In the genomic region with DNA sequence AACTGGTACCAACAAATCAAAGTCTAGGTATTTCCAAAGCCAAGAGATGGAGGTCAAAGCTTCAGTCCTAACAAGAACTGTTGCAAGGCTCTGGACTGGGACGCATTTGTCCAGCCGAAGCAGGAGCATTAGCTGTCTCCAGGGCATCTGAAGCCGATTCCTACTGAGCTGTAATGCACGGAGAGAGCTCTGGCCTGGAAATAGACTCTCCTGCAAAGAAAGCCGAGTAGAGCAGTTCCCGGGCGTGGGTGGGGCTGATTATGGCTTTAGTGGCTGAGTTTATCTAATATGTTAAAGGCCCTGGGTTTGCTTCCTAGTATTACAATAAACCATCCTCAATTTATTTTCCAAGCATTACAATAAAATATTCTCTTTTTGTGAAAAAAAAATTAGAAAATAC, we compare ENCODE assay signal across 25 mouse cellular contexts. TPM values are rescaled to one million over a fixed set of nuclear protein-coding genes. Genes with fewer than 3 reads are reported as not detected.
DNase-seq lines count a peak whose midpoint lies in the region; ATAC-seq lines count a peak whose summit lies in the region.
"Had no signal": no experiment of that assay in that cellular context is flagged by ENCODE, and none has a peak within 500 bp of the region (broad histone marks: within the 10 kb centered on the region; RNA-seq: fewer than 3 reads in every experiment).

No protein-coding gene starts in this region.

- no peak overlapping the region for H3K4me3 ChIP-seq in heart, embryonic 13.5 days
- no peak overlapping the region for H3K4me3 ChIP-seq in midbrain, embryonic 13.5 days (replicated peaks)
- no peak overlapping the region for H3K4me3 ChIP-seq in midbrain, embryonic 11.5 days (ENCODE audit: low read depth, low read length)
- H3K4me3 ChIP-seq in forebrain, embryonic 11.5 days (ENCODE audit: low read depth, low read length) = no peak overlapping the region
- no peak overlapping the region for H3K4me3 ChIP-seq in forebrain, embryonic 15.5 days
- H3K4me3 ChIP-seq: limb, embryonic 12.5 days; liver, embryonic 12.5 days; midbrain, embryonic 12.5 days had no signal

- H3K27ac ChIP-seq in heart, embryonic 13.5 days (replicated peaks) = 0 out of 2 replicates have a peak overlapping the region, but pooled peaks have one; percentile 12
- H3K27ac ChIP-seq in midbrain, embryonic 13.5 days = 0 out of 2 replicates have a peak overlapping the region, but pooled peaks have one; percentile 36
- no peak overlapping the region for H3K27ac ChIP-seq in midbrain, embryonic 11.5 days (ENCODE audit: low read depth, low read length)
- H3K27ac ChIP-seq in forebrain, embryonic 11.5 days (ENCODE audit: low read depth, low read length) = no peak overlapping the region
- H3K27ac ChIP-seq in forebrain, embryonic 15.5 days (replicated peaks) = no peak overlapping the region
- H3K27ac ChIP-seq: limb, embryonic 12.5 days; liver, embryonic 12.5 days; midbrain, embryonic 12.5 days had no signal

- H3K4me2 ChIP-seq in heart, embryonic 13.5 days = no peak overlapping the region
- no peak overlapping the region for H3K4me2 ChIP-seq in midbrain, embryonic 13.5 days (replicated peaks)
- H3K4me2 ChIP-seq in midbrain, embryonic 11.5 days = no peak overlapping the region
- H3K4me2 ChIP-seq in forebrain, embryonic 11.5 days (ENCODE audit: low read depth, low read length, severe bottlenecking) = peak overlapping the region; percentile 15; the same call in 1 of the 2 replicates
- H3K4me2 ChIP-seq in forebrain, embryonic 15.5 days (replicated peaks) = no peak overlapping the region
- H3K4me2 ChIP-seq: limb, embryonic 12.5 days; liver, embryonic 12.5 days had no signal

- H3K36me3 ChIP-seq in heart, embryonic 13.5 days = peaks cover 76% of the 10 kb centered on the region
- H3K36me3 ChIP-seq in midbrain, embryonic 13.5 days = peaks cover 70% of the 10 kb centered on the region
- H3K36me3 ChIP-seq in midbrain, embryonic 11.5 days (ENCODE audit: control insufficient read depth, insufficient read depth, low read length) = peaks cover under 1% of the 10 kb centered on the region; the same call in 1 of the 2 replicates
- H3K36me3 ChIP-seq in forebrain, embryonic 11.5 days (ENCODE audit: control insufficient read depth, insufficient read depth, low read length) = peaks cover 2% of the 10 kb centered on the region; the same call in 1 of the 2 replicates
- peaks cover 52% of the 10 kb centered on the region for H3K36me3 ChIP-seq in forebrain, embryonic 15.5 days

- H3K27me3 ChIP-seq in heart, embryonic 13.5 days (replicated peaks) = no peaks in the 10 kb centered on the region
- no peaks in the 10 kb centered on the region for H3K27me3 ChIP-seq in midbrain, embryonic 13.5 days
- H3K27me3 ChIP-seq in midbrain, embryonic 11.5 days (ENCODE audit: control insufficient read depth, insufficient read depth, low read length) = no peaks in the 10 kb centered on the region
- H3K27me3 ChIP-seq in forebrain, embryonic 11.5 days (ENCODE audit: control insufficient read depth, insufficient read depth, low read length) = no peaks in the 10 kb centered on the region
- H3K27me3 ChIP-seq in forebrain, embryonic 15.5 days = no peaks in the 10 kb centered on the region
- H3K27me3 ChIP-seq: limb, embryonic 12.5 days; liver, embryonic 12.5 days; midbrain, embryonic 12.5 days had no signal

- whole genome bisulfite sequencing in heart, embryonic 13.5 days = 58% methylated on average over 7 of the region's 7 CpGs
- WGBS in midbrain, embryonic 13.5 days = 43% methylated on average over 7 of the region's 7 CpGs
- WGBS in midbrain, embryonic 11.5 days = 56% methylated on average over 7 of the region's 7 CpGs
- 51% methylated on average over 7 of the region's 7 CpGs for WGBS in forebrain, embryonic 11.5 days
- 31% methylated on average over 7 of the region's 7 CpGs for WGBS in forebrain, embryonic 15.5 days

- no peak overlapping the region for H3K9ac ChIP-seq in heart, embryonic 13.5 days
- no peak overlapping the region for H3K9ac ChIP-seq in midbrain, embryonic 13.5 days (replicated peaks)
- no peak overlapping the region for H3K9ac ChIP-seq in midbrain, embryonic 11.5 days (ENCODE audit: low read length)
- no peak overlapping the region for H3K9ac ChIP-seq in forebrain, embryonic 11.5 days (ENCODE audit: low read length)
- H3K9ac ChIP-seq in forebrain, embryonic 15.5 days (replicated peaks) = no peak overlapping the region
- H3K9ac ChIP-seq: limb, embryonic 12.5 days; liver, embryonic 12.5 days; midbrain, embryonic 12.5 days had no signal

- no peaks in the 10 kb centered on the region for H3K9me3 ChIP-seq in heart, embryonic 13.5 days
- H3K9me3 ChIP-seq in midbrain, embryonic 13.5 days = no peaks in the 10 kb centered on the region
- no peaks in the 10 kb centered on the region for H3K9me3 ChIP-seq in midbrain, embryonic 11.5 days (ENCODE audit: control insufficient read depth, low read length)
- H3K9me3 ChIP-seq in forebrain, embryonic 11.5 days (ENCODE audit: control insufficient read depth, low read length) = no peaks in the 10 kb centered on the region
- no peaks in the 10 kb centered on the region for H3K9me3 ChIP-seq in forebrain, embryonic 15.5 days
- H3K9me3 ChIP-seq: limb, embryonic 12.5 days; liver, embryonic 12.5 days; midbrain, embryonic 12.5 days had no signal

- H3K4me1 ChIP-seq in heart, embryonic 13.5 days = peaks cover 17% of the 10 kb centered on the region
- peaks cover 14% of the 10 kb centered on the region for H3K4me1 ChIP-seq in midbrain, embryonic 13.5 days (replicated peaks)
- peaks cover 5% of the 10 kb centered on the region; the same call in 1 of the 2 replicates for H3K4me1 ChIP-seq in midbrain, embryonic 11.5 days (ENCODE audit: control insufficient read depth, insufficient read depth, low read length)
- peaks cover 14% of the 10 kb centered on the region for H3K4me1 ChIP-seq in forebrain, embryonic 11.5 days (replicated peaks; ENCODE audit: control insufficient read depth, insufficient read depth, low read length)
- peaks cover 10% of the 10 kb centered on the region; the same call in 1 of the 2 replicates for H3K4me1 ChIP-seq in forebrain, embryonic 15.5 days
- H3K4me1 ChIP-seq: liver, embryonic 12.5 days had no signal

- ATAC-seq in heart, embryonic 13.5 days (ENCODE audit: extremely low read depth, insufficient number of reproducible peaks, low FRiP score, low TSS enrichment) = no peak
- no peak for ATAC-seq in midbrain, embryonic 13.5 days
- ATAC-seq in midbrain, embryonic 11.5 days (ENCODE audit: low FRiP score) = no peak
- ATAC-seq in forebrain, embryonic 11.5 days (replicated peaks; ENCODE audit: low FRiP score) = no peak
- 0 out of 2 replicates have a peak, but pooled peaks have one; percentile 4 for ATAC-seq in forebrain, embryonic 15.5 days (replicated peaks)
- ATAC-seq: liver, embryonic 12.5 days had no signal

- DNase-seq in heart, adult 18-20 months = no peak
- DNase-seq in midbrain, embryonic 11.5 days (ENCODE audit: low spot score, missing footprints) = no peak
- no peak for DNase-seq in forebrain, embryonic 11.5 days (ENCODE audit: low spot score)
- DNase-seq in right cerebral cortex, postnatal 25 days = no peak
- DNase-seq in cerebellum, adult 8-10 months = no peak
- DNase-seq: adrenal gland, postnatal 25 days; cerebellum, adult 9-11 months; gastrocnemius, postnatal 36 days; kidney, adult 9 months; kidney, postnatal 14 days; layer of hippocampus, postnatal 36 days; lung, adult 18-20 months; lung, postnatal 10 days; right cerebral cortex, postnatal 4 days; thymus, adult 18-20 months; thymus, postnatal 36 days had no signal

RNA-seq across cellular contexts. Expression of a gene that starts 16.8 kb away (rescaled TPM):
- polyA plus RNA-seq in heart, embryonic 13.5 days (2015; fragmentation: Nextera tagmentation; extraction: Ambion mirVana) = 22.5 and 22.7 TPM in 2 replicates
- 100 to 1,000 TPM; 115 to 119 TPM for total RNA-seq in heart, adult 18-20 months (2021)
- 73.8 and 76.9 TPM in 2 replicates for polyA plus RNA-seq in midbrain, embryonic 13.5 days (2015; fragmentation: Nextera tagmentation; extraction: Ambion mirVana)
- 60.0 and 61.7 TPM in 2 replicates for polyA plus RNA-seq in midbrain, embryonic 11.5 days (2014; fragmentation: Nextera tagmentation; extraction: Ambion mirVana)
- polyA plus RNA-seq in forebrain, embryonic 11.5 days (2014; fragmentation: Nextera tagmentation; extraction: Ambion mirVana) = 45.2 and 46.4 TPM in 2 replicates
- polyA plus RNA-seq in forebrain, embryonic 15.5 days (2015; fragmentation: Nextera tagmentation; extraction: Ambion mirVana) = 56.1 and 62.0 TPM in 2 replicates

RNA-seq across cellular contexts. Expression of a gene that starts 17.1 kb away (rescaled TPM):
- polyA plus RNA-seq in heart, embryonic 13.5 days (2015; fragmentation: Nextera tagmentation; extraction: Ambion mirVana) = 6.2 and 6.5 TPM in 2 replicates
- 1 to 10 TPM; 2.2 to 3.3 TPM for total RNA-seq in heart, adult 18-20 months (2021)
- 18.6 and 19.0 TPM in 2 replicates for polyA plus RNA-seq in midbrain, embryonic 13.5 days (2015; fragmentation: Nextera tagmentation; extraction: Ambion mirVana)
- polyA plus RNA-seq in midbrain, embryonic 11.5 days (2014; fragmentation: Nextera tagmentation; extraction: Ambion mirVana) = 14.9 and 17.0 TPM in 2 replicates
- polyA plus RNA-seq in forebrain, embryonic 11.5 days (2014; fragmentation: Nextera tagmentation; extraction: Ambion mirVana) = 14.6 and 15.9 TPM in 2 replicates
- polyA plus RNA-seq in forebrain, embryonic 15.5 days (2015; fragmentation: Nextera tagmentation; extraction: Ambion mirVana) = 19.3 TPM in 2 replicates

RNA-seq across cellular contexts. Expression of a gene that starts 45.0 kb away (rescaled TPM):
- polyA plus RNA-seq in heart, embryonic 13.5 days (2015; fragmentation: Nextera tagmentation; extraction: Ambion mirVana) = 0.12 and 0.22 TPM in 2 replicates
- total RNA-seq in heart, adult 18-20 months (2021) = not detected
- polyA plus RNA-seq in midbrain, embryonic 13.5 days (2015; fragmentation: Nextera tagmentation; extraction: Ambion mirVana) = 0.66 TPM in 1 of 2 replicates, not detected in the other
- polyA plus RNA-seq in midbrain, embryonic 11.5 days (2014; fragmentation: Nextera tagmentation; extraction: Ambion mirVana) = 0.17 and 0.34 TPM in 2 replicates
- 0.20 and 0.43 TPM in 2 replicates for polyA plus RNA-seq in forebrain, embryonic 11.5 days (2014; fragmentation: Nextera tagmentation; extraction: Ambion mirVana)
- 0.27 and 0.36 TPM in 2 replicates for polyA plus RNA-seq in forebrain, embryonic 15.5 days (2015; fragmentation: Nextera tagmentation; extraction: Ambion mirVana)
- total RNA-seq: common myeloid progenitor, adult 5-6 weeks; gastrocnemius, postnatal 36 days; hematopoietic stem cell, adult 5-6 weeks had no signal
- polyA plus RNA-seq: heart, postnatal 0 days had no signal

Comparison
In these comparisons a context has a peak if more than half of its experiments do, and no peak if none do; other contexts are left out.
1. H3K27ac ChIP-seq: peak in heart, embryonic 13.5 days (single experiment) and midbrain, embryonic 13.5 days (single experiment); none in midbrain, embryonic 11.5 days (single experiment), forebrain, embryonic 11.5 days (single experiment) and forebrain, embryonic 15.5 days (single experiment).